Mouse (Mus musculus) c-Kit-positive CD71-positive TER-119-positive erythroid progenitor cells, embryonic 14.5 days (primary cell): ENCODE results near the gene Trip10.

Experiments
- DNase-seq: peaks from one replicate; pipeline ENCODE4 v3.0.0-alpha.2; 2013; ENCODE audit warnings: low spot score

The Trip10 gene

GRCm38 (mm10) chr17:57290671-57291055, 41.4 kb downstream of the Trip10 start:
- DNase-seq = no peak

DNA sequence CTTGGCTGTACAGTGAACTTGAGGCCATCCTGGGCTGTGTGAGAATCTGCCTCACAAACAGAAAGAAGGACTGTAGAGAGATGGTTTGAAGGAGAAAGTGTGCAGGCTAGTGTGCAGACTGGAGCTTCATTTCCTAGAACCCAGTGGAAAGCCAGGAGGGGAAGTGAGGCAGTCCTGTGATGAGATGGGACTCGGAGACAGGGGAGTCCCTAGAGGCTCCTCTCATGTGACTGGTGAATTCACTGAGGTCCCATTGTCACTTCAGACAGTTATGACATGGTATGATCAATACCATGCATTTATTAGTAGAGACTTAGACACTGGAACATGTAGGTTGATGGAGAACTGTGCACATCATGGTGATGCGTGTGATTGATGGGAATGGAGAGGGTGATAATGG, 43.0 kb downstream of the Trip10 start:
- DNase-seq = no peak

DNA sequence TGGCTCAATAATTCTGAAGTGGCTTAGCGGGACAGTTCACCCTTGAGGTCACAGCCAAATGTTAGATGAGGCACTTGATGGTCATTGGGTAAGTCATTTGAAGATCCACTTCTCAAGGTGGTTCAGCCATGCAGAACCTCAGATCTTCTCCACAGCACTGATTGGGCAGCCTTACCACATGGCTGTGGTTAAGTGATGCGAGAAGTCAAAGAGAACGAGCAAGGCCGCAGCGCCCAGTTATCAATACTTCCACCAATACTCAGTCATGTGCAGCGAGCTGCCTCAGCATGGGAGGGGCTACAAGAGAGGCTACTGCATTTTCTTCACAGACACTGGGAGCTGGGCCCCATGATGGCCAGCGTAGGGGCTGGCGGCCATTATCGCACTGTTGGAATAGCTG, 43.7 kb downstream of the Trip10 start:
- no peak for DNase-seq

DNA sequence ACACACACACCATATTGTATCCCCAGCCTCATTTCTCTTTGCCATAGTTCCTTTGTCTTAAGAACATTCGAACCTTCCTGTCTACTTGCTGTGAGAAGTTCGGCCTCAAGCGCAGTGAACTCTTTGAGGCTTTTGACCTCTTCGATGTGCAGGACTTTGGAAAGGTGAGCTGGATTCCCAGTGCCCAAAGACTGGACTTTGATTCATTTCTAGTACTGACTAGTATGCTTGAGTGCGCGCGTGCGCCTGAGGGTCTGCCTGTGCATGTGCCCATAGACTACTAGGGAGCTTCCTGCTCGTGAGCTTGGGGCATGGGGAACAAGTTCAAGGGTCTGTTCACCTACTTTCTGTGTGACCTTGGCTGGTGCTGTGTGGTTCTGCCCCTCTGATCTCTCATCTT, 46.7 kb downstream of the Trip10 start:
- no peak for DNase-seq

DNA sequence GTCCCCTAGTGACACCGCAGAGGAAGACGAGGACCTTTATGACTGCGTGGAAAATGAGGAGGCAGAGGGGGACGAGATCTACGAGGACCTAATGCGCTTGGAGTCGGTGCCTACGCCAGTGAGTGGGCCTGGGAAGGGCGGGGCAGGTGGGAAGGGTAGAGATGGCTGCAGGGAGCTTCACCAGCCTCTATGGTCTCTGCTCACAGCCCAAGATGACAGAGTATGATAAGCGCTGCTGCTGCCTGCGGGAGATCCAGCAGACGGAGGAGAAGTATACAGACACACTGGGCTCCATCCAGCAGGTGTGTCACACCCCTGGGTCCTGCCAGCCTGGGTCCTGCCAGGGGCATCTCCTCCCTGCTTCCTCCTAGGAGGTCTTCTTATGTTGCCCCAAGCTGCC, 47.8 kb downstream of the Trip10 start:
- DNase-seq = no peak

- DNase-seq = no peak
Measured at GRCm38 (mm10) chr17:57305593-57305992, 56.3 kb downstream of the Trip10 start.

DNA sequence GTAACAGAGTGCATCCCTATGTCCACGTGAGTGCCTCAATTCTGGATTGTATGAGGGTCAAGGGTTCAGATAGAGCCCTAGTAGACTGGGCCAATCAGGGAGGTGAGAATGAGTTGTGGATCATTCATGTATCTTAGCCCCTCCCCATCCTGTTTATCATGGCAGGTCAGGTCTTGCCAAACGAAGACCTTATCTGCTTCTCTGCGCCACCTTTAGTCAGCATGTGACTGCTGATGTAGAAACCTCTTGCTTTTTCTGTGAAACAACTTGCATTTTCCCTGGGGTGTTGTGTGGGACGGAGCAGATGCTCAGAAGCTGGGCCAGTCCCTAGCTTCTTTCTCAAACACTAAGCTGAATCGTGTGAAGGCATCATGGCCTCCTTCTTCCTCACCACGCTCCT, 57.8 kb downstream of the Trip10 start:
- DNase-seq = no peak

DNA sequence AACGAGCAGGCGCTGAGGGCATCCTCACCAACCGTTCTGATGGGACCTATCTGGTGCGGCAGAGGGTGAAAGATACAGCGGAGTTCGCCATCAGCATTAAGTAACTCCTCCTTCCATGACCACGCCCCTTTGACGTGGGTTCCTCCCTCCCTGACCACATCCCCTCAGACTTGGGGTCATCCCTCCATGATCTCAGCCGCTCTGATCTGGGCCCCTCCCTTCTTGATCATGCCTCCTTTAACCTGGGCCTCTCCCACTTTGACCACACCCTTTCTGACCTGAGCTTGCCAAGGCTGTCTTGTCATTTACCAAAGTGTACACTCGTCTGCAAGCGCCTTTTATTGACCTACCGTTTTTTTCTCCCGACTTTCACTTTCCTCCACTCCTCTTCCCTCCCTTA, 62.5 kb downstream of the Trip10 start:
- DNase-seq = no peak
